Mouse (Mus musculus) stomach, embryonic 16.5 days (tissue): Measurements from ENCODE around the gene Fads3. TPM values are rescaled to one million over a fixed set of nuclear protein-coding genes. Genes with fewer than 3 reads are reported as not detected.

ENCODE experiments used
- ATAC-seq: fragments of 200-750 bp; cut with Nextera tagmentation; 2 replicates; pipeline ENCODE4 v1.8.0; 2017; ENCODE audit warnings: moderate number of reproducible peaks, moderate TSS enrichment; ENCODE audit not compliant: insufficient read depth, low FRiP score
- H3K27ac ChIP-seq: fragments of 300-500 bp; sonication (generic); 2 replicates; pipeline ENCODE4 v1.5.1; 2014; ENCODE audit warnings: low read length
- H3K27me3 ChIP-seq: fragments of 300-500 bp; sonication (generic); 2 replicates; pipeline ENCODE4 v1.6.1; 2014; ENCODE audit warnings: low read length, control low read depth, mixed read lengths; ENCODE audit not compliant: control insufficient read depth, insufficient read depth
- H3K36me3 ChIP-seq: fragments of 300-500 bp; sonication (generic); 2 replicates; pipeline ENCODE4 v1.6.1; 2014; ENCODE audit warnings: low read length; ENCODE audit not compliant: control insufficient read depth, insufficient read depth
- H3K4me1 ChIP-seq: fragments of 300-500 bp; sonication (generic); 2 replicates; pipeline ENCODE4 v1.6.1; 2014; ENCODE audit warnings: low read length, control low read depth, mixed read lengths; ENCODE audit not compliant: control insufficient read depth, insufficient read depth
- H3K4me2 ChIP-seq: fragments of 300-500 bp; sonication (generic); 2 replicates; pipeline ENCODE4 v1.6.1; 2014; ENCODE audit warnings: low read depth, low read length, mixed read lengths
- H3K4me3 ChIP-seq: fragments of 300-500 bp; sonication (generic); replicated peaks from 2 replicates; pipeline ENCODE4 v1.5.1; 2014; ENCODE audit warnings: mild to moderate bottlenecking, low read length
- H3K9ac ChIP-seq: fragments of 300-500 bp; sonication (generic); 2 replicates; pipeline ENCODE4 v1.6.1; 2014; ENCODE audit warnings: low read length
- H3K9me3 ChIP-seq: fragments of 300-500 bp; sonication (generic); replicated peaks from 2 replicates; pipeline ENCODE4 v1.6.1; 2016; ENCODE audit warnings: low read length, control low read depth; ENCODE audit not compliant: control insufficient read depth
- WGBS: fragments of 180-500 bp; shearing (Covaris S2); extraction: QIAGEN DNeasy Blood & Tissue Kit; methylation state at CpG from one replicate; pipeline ENCODE4 v1.1.7; 2014; 5-methylcytosine and 5-hydroxymethylcytosine counted together
- polyA plus RNA-seq: library from polyadenylated mRNA; unstranded; fragments of >200 nt; fragmentation: Nextera tagmentation; extraction: Ambion mirVana; gene quantifications from 2 replicates; pipeline ENCODE4 v1.2.1, GENCODE M21; 2015

The Fads3 gene
- polyA plus RNA-seq, 1 experiment from 2014 or later: 22.5 TPM

- 86% methylated on average over 4 of the region's 4 CpGs for WGBS
Measured at GRCm38 (mm10) chr19:10086976-10087375, 45.6 kb downstream of the Fads3 start.

GRCm38 (mm10) chr19:10093829-10094228, 52.5 kb downstream of the Fads3 start:
- peaks cover 2% of the 10 kb centered on the region; the same call in 1 of the 2 replicates for H3K36me3 ChIP-seq
- H3K27me3 ChIP-seq: no peaks in the 10 kb centered on the region
- ATAC-seq: no peak
- no peak overlapping the region for H3K4me3 ChIP-seq
- no peaks in the 10 kb centered on the region for H3K9me3 ChIP-seq
- no peak overlapping the region for H3K9ac ChIP-seq
- H3K27ac ChIP-seq: no peak overlapping the region
- 0 out of 2 replicates have a peak, but pooled peaks cover 7% of the 10 kb centered on the region for H3K4me1 ChIP-seq
- no peak overlapping the region for H3K4me2 ChIP-seq
- WGBS: 83% methylated on average over 4 of the region's 4 CpGs

More at GRCm38 (mm10) chr19:10086976-10087375, 45.6 kb downstream of the Fads3 start:
- H3K36me3 ChIP-seq: peaks cover 19% of the 10 kb centered on the region
- no peak overlapping the region for H3K4me2 ChIP-seq
- no peak overlapping the region for H3K4me3 ChIP-seq
- no peak for ATAC-seq
- no peaks in the 10 kb centered on the region for H3K9me3 ChIP-seq
- H3K27me3 ChIP-seq: no peaks in the 10 kb centered on the region
- no peak overlapping the region for H3K27ac ChIP-seq
- H3K9ac ChIP-seq: no peak overlapping the region
- H3K4me1 ChIP-seq: no peaks in the 10 kb centered on the region

GRCm38 (mm10) chr19:10094695-10095094, 53.3 kb downstream of the Fads3 start:
- ATAC-seq: peak; percentile 79
- H3K4me2 ChIP-seq: no peak overlapping the region

GRCm38 (mm10) chr19:10096371-10096876, 55.1 kb downstream of the Fads3 start:
- no peaks in the 10 kb centered on the region for H3K36me3 ChIP-seq
- ATAC-seq: no peak
- no peaks in the 10 kb centered on the region for H3K27me3 ChIP-seq
- H3K4me1 ChIP-seq: peaks cover 15% of the 10 kb centered on the region; the same call in 1 of the 2 replicates
- no peak overlapping the region for H3K27ac ChIP-seq
- H3K4me2 ChIP-seq: no peak overlapping the region
- no peak overlapping the region for H3K9ac ChIP-seq
- no peaks in the 10 kb centered on the region for H3K9me3 ChIP-seq
- 88% methylated on average over 2 of the region's 2 CpGs for WGBS
- H3K4me3 ChIP-seq: no peak overlapping the region

More at GRCm38 (mm10) chr19:10094695-10095094, 53.3 kb downstream of the Fads3 start:
- Histone ChIP-seq H3K4me3 (no peak overlapping the region), H3K27ac (peak overlapping the region; percentile 34; the same call in 1 of the 2 replicates), H3K9ac (no peak overlapping the region), H3K27me3 (no peaks in the 10 kb centered on the region), H3K36me3 (no peaks in the 10 kb centered on the region), H3K4me1 (0 out of 2 replicates have a peak, but pooled peaks cover 11% of the 10 kb centered on the region), H3K9me3 (no peaks in the 10 kb centered on the region)
- WGBS: 65% methylated on average over 4 of the region's 4 CpGs

GRCm38 (mm10) chr19:10097826-10098225, 56.5 kb downstream of the Fads3 start:
- H3K4me2 ChIP-seq: no peak overlapping the region
- H3K27ac ChIP-seq: no peak overlapping the region

GRCm38 (mm10) chr19:10100631-10101071, 59.3 kb downstream of the Fads3 start:
- H3K27me3 ChIP-seq: no peaks in the 10 kb centered on the region
- no peaks in the 10 kb centered on the region for H3K36me3 ChIP-seq
- peak; percentile 68 for ATAC-seq
- H3K9ac ChIP-seq: peak overlapping the region; percentile 82
- H3K4me2 ChIP-seq: peak overlapping the region; percentile 76
- H3K9me3 ChIP-seq: no peaks in the 10 kb centered on the region
- peak overlapping the region; percentile 67 for H3K4me3 ChIP-seq
- WGBS: 0% methylated on average over 21 of the region's 21 CpGs
- peaks cover 12% of the 10 kb centered on the region; the same call in 1 of the 2 replicates for H3K4me1 ChIP-seq
- H3K27ac ChIP-seq: peak overlapping the region; percentile 90

More at GRCm38 (mm10) chr19:10097826-10098225, 56.5 kb downstream of the Fads3 start:
- H3K27me3 ChIP-seq: no peaks in the 10 kb centered on the region
- H3K9ac ChIP-seq: no peak overlapping the region
- H3K4me3 ChIP-seq: no peak overlapping the region
- WGBS: 86% methylated on average over 5 of the region's 5 CpGs
- ATAC-seq: no peak
- H3K9me3 ChIP-seq: no peaks in the 10 kb centered on the region
- peaks cover 15% of the 10 kb centered on the region; the same call in 1 of the 2 replicates for H3K4me1 ChIP-seq
- H3K36me3 ChIP-seq: no peaks in the 10 kb centered on the region

- H3K27ac ChIP-seq: peak within 1 kb of the TSS; percentile 90
- H3K4me1 ChIP-seq: peaks cover 10% of the 10 kb centered on the region; the same call in 1 of the 2 replicates
- ATAC-seq: peak; percentile 93
- under 1% methylated on average over 57 of the region's 57 CpGs for WGBS
- H3K4me3 ChIP-seq: peak within 1 kb of the TSS; percentile 67
- no peaks in the 10 kb centered on the region for H3K36me3 ChIP-seq
- H3K27me3 ChIP-seq: no peaks in the 10 kb centered on the region
- peak within 1 kb of the TSS; percentile 76 for H3K4me2 ChIP-seq
- peak within 1 kb of the TSS; percentile 82 for H3K9ac ChIP-seq
- no peaks in the 10 kb centered on the region for H3K9me3 ChIP-seq
Measured at GRCm38 (mm10) chr19:10101341-10102053, 60.1 kb downstream of the Fads3 start, which contains the start of gene Fads2. TSS of gene Fads2 (minus strand) at chr19:10101746.

GRCm38 (mm10) chr19:10102054-10102700, 60.8 kb downstream of the Fads3 start:
- Histone ChIP-seq H3K9me3 (no peaks in the 10 kb centered on the region), H3K27ac (peak overlapping the region; percentile 90), H3K4me3 (peak overlapping the region; percentile 67), H3K4me1 (peaks cover 9% of the 10 kb centered on the region; the same call in 1 of the 2 replicates), H3K9ac (peak overlapping the region; percentile 82), H3K36me3 (no peaks in the 10 kb centered on the region), H3K4me2 (peak overlapping the region; percentile 76), H3K27me3 (no peaks in the 10 kb centered on the region)
- ATAC-seq: no peak
- WGBS: 3% methylated on average over 21 of the region's 25 CpGs
